Mouse (Mus musculus): Measurements from ENCODE around the gene Crhr1.

The Crhr1 gene

DNA sequence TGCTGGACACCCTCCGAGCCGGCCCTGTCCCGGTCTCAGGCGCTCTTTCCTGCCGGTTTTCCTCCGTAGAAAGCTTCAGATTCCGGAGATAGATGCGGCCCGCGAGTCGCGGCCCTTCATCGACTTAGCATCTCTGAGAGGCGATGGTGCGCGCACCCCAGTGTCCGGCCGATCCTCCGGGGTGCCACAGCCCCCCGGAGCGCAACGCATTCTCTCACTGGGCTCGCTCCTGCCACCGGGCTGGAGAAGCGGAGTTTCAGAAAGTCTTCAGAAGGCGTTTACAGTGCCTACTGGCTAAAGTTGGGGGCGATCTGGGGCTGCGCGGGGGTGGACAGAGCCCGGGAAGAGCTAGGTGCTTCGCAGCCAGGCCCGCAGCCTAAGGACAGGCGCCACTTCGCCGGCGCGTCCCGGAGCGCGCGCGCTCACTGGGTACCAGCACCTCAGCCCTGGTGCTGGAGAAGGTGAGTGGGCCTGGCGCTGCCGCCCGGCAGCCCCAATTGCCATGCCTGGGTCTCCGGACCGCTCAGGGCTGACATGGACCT, 858 bp downstream of the Crhr1 start:
- no peak for DNase-seq (ENCODE audit: low read depth)

DNA sequence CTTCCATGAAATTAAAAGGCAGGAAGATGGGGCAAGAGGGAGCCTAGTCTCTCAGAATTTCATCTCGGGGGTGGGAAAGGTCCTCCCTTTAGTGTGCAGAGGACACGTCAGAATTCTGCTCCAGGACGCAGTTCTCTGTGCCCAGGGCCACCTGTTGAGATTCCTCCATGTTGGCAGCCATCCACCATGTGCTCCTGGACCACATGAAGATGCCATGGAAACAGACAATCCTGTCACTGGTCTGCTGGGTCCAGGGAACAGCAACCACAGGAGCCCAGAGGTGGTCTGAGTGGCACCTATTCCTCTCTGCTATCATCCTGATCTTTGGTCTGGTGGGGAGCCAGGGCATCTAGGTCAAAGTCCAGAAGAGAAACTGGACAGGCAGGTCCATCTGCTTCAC, 6.3 kb downstream of the Crhr1 start:
- DNase-seq (ENCODE audit: low read depth), result no peak

GRCm38 (mm10) chr11:104144930-104145329, 12.3 kb downstream of the Crhr1 start:
- DNase-seq (ENCODE audit: low read depth), result no peak

- DNase-seq (ENCODE audit: low read depth), result no peak
Observed at GRCm38 (mm10) chr11:104148787-104149186, 16.1 kb downstream of the Crhr1 start.

DNA sequence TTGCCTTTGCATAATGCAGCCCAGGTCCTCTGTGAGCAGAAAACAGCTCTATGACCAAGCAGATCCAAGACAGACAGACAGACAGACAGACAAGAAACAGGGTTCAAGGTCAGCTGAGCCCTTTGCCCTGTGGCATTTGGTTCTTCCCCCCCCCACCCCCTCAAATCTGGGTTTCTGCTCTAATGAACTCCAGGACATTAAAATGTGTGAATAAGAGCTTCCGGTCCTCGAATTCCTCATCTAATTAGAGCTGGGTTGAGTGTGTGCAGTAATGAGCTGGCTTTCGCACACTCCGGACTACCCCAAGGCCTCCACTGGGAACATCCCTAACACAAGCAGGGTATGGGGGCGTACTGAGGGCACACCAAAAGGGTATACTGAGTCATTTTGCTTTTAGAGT, 18.3 kb downstream of the Crhr1 start:
- no peak for DNase-seq (ENCODE audit: low read depth)

GRCm38 (mm10) chr11:104154332-104154731, 21.7 kb downstream of the Crhr1 start:
- DNase-seq (ENCODE audit: low read depth), result no peak

GRCm38 (mm10) chr11:104154820-104155635, 22.4 kb downstream of the Crhr1 start:
- no peak for DNase-seq (ENCODE audit: low read depth)

DNA sequence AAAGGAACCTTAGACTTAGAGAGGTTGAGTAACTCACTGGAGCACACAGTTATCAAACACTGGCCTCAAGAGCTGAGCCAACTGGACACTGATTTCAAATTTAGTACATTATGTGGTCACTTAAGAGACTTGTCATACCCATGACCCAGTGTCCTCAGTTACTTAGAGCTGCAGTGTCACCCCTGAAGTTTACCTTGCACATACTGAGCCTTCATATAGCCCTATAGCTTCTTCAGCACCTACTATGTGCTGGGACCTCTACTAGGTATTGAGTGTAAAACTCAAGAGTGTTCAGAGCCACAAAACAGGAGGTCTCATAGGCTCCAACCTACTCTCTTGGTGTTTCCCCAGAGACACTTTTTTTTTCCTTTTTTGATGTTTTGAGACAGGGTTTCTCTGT, 23.2 kb downstream of the Crhr1 start:
- DNase-seq (ENCODE audit: low read depth), result no peak

DNA sequence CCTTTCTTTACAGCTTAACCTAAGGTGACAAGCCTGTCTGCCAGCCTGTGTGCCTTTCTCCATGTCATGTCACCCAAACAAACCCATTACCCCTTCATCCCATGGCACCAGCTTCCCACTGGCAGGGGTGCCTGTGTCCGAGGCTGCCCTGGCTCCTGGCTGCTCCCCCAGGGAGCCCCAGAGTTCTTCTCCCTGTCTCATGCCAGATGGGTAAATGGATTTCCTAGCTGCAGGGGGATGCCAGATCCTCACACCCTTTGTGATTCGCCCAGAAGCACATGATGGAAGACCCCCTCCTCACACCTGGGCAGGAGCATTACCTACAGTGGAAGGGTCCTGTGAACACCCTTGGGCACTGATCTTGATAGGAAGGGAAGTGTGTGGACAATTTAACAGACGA, 23.7 kb downstream of the Crhr1 start:
- DNase-seq (ENCODE audit: low read depth), result no peak

DNA sequence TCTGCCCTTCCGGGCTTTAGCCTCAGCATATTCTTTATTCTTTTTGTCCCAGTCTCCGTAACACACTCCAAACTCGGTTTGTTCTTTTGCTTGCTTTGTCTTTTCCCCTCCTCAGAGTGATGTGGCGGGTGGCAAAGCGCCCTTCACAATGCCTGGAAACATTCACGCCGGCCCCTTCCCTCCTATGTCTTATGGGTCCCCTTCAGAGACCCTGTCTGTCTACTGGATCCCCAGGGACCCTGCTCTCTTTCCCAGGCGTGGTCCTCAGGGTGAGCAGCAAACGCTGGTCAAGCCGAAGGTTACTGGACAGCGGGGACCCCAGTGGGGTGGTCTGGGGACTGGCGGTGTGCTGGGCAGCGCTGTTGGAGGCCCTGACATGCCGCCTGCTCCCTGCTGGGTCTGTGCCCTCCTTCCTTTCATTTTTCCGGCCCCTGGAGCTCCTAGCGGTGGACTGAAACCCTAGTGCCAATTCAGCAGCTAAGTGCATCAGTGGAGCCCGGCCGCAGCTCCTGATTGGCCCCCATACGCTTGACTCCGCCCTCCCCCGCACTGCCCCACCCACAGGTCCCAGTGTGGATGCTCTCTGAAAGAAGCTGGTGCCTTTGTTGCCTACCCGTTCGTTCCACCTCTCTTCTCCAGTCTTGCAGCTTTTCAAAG, 25.1 kb downstream of the Crhr1 start:
- DNase-seq (ENCODE audit: low read depth), result peak; percentile 8

GRCm38 (mm10) chr11:104158260-104158907, 25.7 kb downstream of the Crhr1 start:
- no peak for DNase-seq (ENCODE audit: low read depth)

GRCm38 (mm10) chr11:104159769-104160272, 27.2 kb downstream of the Crhr1 start:
- DNase-seq (ENCODE audit: low read depth), result no peak

DNA sequence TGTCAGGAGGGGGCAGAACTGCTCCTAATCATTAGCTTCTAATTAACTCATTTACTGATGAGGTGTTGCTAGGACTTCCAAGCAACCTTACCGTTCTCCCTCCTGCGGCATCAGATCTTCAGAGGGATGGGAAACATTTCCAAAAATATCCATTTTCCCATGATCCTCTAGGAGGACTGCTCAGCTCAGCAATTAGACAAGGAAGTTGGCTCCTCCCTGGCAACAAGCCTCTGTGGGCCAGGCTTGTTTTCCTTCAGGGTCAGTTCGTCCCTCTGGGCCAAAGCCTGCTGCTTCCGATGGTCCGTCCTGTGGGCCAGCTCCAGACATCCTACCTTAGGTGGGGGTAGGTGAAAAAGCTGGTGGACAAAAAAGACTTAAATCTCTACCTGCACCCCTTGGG, 28.5 kb downstream of the Crhr1 start:
- no peak for DNase-seq (ENCODE audit: low read depth)

- DNase-seq (ENCODE audit: low read depth), result no peak
Observed at GRCm38 (mm10) chr11:104164257-104164656, 31.6 kb downstream of the Crhr1 start.

DNA sequence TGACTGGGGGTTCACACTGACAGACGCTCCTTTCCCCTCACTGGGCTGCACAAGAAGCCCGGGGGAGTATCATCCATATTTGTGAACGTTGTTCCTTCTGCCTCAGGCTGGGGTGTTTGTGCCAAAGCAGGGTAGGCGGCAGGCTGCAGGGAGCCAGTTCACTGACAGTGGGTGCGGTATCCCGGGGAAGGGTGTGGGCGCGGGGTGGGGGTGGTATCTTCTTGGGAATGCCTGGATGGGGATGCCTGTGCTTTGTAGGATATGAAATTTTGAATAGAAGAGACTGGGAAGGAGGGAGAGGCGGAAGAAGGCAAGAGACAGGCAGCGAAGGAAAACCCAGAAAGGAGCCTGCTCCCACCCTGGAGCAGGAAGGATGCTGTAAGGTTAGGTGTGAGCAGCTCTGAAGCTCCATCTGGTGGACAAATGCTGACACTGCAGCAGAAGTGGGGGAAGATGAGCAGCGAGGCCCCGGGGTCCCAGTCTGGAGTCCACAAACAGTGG, 38.7 kb downstream of the Crhr1 start:
- peak; percentile 9 for DNase-seq (ENCODE audit: low read depth)

DNA sequence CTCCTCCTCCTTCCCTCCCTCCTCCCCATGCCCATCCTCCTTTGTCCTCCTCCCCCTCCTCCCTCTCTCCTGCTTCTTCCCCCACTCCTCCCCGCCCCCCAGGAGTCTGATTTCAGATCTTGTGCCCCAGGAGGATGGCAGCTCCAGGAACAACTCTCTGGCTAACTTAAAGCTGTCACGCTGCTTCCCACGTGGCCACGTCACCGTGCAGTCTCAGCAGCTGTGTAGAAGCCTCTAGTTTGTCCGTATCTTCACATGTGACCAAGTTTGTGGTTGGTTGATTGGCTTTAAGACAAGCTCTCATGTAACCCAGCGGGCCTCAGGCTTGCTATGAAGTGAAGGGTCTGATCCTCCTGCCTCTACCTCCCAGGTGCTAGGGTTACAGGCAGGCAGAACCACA, 46.2 kb downstream of the Crhr1 start:
- DNase-seq (ENCODE audit: low read depth), result no peak

DNA sequence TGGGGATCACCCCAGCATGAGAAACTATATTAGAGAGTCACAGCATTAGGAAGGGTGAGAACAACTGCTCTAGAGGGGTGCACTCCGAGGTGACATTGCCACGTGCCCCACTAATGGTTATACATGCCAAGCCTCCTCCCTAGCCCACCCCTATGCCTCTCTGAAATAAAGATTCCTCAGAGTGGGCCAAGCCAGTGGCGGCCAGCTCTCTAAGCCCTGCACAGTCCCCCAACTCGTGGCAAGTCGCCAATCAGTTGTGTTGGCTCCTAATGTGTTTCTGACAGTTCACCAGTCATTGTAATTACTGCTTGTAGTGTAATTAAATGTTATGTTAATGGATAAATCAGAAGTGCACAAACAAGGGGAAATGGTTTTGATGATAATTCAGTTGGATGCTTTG, 47.1 kb downstream of the Crhr1 start:
- DNase-seq (ENCODE audit: low read depth), result no peak

GRCm38 (mm10) chr11:104182141-104182540, 49.5 kb downstream of the Crhr1 start:
- DNase-seq (ENCODE audit: low read depth), result no peak

DNA sequence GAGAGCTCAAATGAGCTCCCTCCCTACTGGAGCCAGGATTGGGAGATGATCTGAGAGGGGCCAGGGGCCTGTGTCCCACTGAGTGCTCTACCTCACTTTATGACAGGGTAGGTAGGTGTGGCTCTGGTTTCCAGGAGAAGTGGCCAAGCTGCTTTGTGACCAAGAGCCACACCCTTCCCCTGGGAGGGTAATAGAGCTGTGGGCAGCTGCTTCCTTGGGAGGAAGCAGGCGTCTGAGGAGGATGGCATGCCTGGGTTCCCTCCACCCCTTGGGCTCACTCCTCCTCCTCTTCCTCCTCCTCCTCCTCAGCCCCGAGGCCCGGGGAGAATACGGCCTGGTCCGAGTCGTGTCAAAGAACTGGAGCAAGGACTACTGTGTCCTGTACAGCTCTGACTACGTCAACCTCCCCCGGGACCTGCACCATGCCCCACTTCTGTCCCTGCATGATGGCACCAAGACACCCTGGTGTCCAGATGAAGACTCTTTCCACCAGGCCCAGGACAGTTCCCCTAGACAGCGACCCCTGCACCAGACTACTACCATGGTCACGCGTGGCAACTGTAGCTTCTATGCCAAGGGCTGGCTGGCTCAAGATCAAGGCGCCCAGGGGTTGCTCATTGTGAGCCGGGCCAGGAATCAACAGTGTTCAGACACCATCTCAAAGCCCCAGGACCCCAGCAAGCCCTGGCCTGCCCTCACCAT, 53.6 kb downstream of the Crhr1 start, which contains the start of gene Sppl2c:
Gene Sppl2c (plus strand): TSS at position 193 of the 702 bp plus-strand sequence.
- no peak for DNase-seq (ENCODE audit: low read depth)

- no peak for DNase-seq (ENCODE audit: low read depth)
Observed at GRCm38 (mm10) chr11:104186837-104187150, 54.1 kb downstream of the Crhr1 start.

DNA sequence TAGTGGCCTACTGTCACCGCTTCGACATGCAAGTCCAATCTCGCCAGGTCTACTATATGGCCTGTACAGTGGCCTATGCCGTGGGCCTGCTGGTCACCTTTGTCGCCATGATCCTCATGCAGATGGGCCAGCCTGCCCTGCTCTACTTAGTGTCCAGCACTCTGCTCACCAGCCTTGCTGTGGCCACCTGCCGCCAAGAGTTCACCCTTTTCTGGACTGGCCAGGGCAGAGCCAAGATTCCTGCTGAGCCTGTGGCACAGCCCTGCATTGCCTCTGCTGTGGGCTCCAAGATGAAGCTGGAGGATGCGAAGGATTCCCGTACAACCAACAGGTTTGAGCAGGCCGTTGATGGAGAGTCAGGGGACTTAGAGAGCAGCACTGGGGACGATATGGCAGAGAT, 55.1 kb downstream of the Crhr1 start:
- no peak for DNase-seq (ENCODE audit: low read depth)

- DNase-seq (ENCODE audit: low read depth), result no peak
Observed at GRCm38 (mm10) chr11:104190008-104190407, 57.4 kb downstream of the Crhr1 start.
